Mouse (Mus musculus) liver, adult 10 weeks (tissue): Measurements from ENCODE around the gene Fancm. TPM values are rescaled to one million over a fixed set of nuclear protein-coding genes. Genes with fewer than 3 reads are reported as not detected.

Experiments used
- polyA plus RNA-seq: library from polyadenylated mRNA; stranded (reverse); fragments of 350-450 nt; fragmentation: Illumina TruSeq; extraction: RNeasy Lipid Tissue Mini Kit (QIAGEN cat#74804); gene quantifications from one replicate; pipeline ENCODE4 v1.2.3, GENCODE M21; 2014; ENCODE audit warnings: low read depth, low replicate concordance

Fancm gene
- 3.9 TPM for polyA plus RNA-seq

GRCm38 (mm10) chr12:65075085-65075732, at the start of gene Fancm:
Fancm (plus strand) TSS chr12:65075603.

DNA sequence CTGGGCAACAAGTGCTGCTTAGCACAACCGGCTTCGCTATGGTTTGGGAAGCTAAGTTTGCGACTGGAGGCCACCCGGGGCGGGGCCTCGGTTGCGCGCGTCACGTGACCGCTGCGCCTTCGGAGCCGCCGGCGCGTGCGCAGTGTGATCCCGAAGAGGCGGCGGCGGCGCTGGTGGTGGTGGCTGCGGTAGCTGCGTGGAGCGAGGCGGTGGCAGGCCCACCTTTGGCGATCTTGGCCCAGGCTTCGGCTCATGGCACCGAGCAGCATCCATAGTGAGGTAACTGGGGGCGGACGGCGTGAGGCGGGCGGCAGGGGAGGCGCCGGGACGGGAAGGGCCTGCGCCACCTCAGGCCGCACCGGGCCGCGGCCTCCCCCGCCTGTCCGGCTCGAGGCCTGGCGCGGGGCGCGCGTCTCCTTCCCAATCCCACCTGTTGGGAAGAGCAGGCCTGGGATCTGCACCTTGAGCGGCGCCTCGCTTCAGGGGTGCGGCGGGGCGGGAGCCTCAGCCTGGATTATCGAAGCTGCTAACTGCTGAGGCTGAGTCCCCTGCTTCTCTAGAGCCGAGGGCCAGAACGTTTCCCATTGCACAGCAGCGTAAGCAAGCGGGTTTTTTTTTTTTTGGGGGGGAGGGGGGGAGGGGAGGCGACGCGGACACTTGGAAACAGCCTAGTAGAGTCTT, 39.1 kb upstream of the Fancm start, which contains the start of gene Prpf39:
Gene Prpf39 (plus strand): TSS at position 144 of the 681 bp plus-strand sequence.

GRCm38 (mm10) chr12:65073611-65074178, 1.7 kb upstream of the Fancm start, which contains the start of gene Fkbp3:
Fkbp3 (minus strand) TSS chr12:65074007.

GRCm38 (mm10) chr12:65172021-65172951, 96.9 kb downstream of the Fancm start, which contains the start of gene Mis18bp1:
Mis18bp1 (minus strand) TSS chr12:65172604.

Other genes starting within 250 kb of the Fancm start
- 6.1 TPM for gene Gm527, start 157.7 kb upstream of the Fancm start, polyA plus RNA-seq
- gene Klhl28, start 110.1 kb upstream of the Fancm start, polyA plus RNA-seq = 8.2 TPM
- 23.1 TPM for gene Togaram1, start 109.8 kb upstream of the Fancm start, polyA plus RNA-seq
- gene Prpf39, start 39.3 kb upstream of the Fancm start, polyA plus RNA-seq = 39.3 TPM
- gene Fkbp3, start 1.6 kb upstream of the Fancm start, polyA plus RNA-seq = 107 TPM
- gene Mis18bp1, start 97.0 kb downstream of the Fancm start, polyA plus RNA-seq = 0.58 TPM
- gene Wdr20rt, start 149.9 kb downstream of the Fancm start, polyA plus RNA-seq = not detected